Mouse (Mus musculus): ENCODE measurements around the gene Slc37a2.

DNA sequence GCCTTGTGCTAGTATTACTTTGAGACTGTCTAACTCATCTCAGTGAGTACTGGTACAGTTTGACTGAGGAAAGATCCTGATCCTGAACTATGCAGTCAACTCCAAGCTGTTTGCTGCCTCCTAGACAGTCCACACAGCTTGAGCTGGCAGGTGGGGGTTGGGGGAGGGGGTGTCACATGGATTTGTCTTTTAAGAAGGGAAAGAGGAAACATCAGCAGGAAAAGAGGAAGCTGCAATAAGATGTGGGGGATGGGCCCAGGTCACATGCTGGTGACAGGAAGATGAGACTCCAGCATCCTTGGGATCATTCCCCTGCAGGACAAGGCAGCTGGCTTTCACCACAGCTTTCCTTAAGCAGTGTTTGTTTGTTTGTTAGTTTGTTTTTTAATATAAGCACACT is 8.1 kb downstream of the Slc37a2 start:
- no peak for TF ChIP-seq POLR2A (IDR thresholded peaks at IDR 0.05; ENCODE audit: borderline replicate concordance, extremely low read depth, insufficient read depth, insufficient read length, poor library complexity, severe bottlenecking)
- TF ChIP-seq CTCF (IDR thresholded peaks at IDR 0.05; ENCODE audit: borderline replicate concordance, extremely low read depth, insufficient read depth, insufficient read length) = no peak
